Mouse (Mus musculus): Measurements from ENCODE around the gene Cmss1. TPM values are rescaled to one million over a fixed set of nuclear protein-coding genes. Genes with fewer than 3 reads are reported as not detected.

The Cmss1 gene
- total and polyA plus RNA-seq, 2 experiments from 2014 or later, result 17.0 to 50.3 TPM

DNA sequence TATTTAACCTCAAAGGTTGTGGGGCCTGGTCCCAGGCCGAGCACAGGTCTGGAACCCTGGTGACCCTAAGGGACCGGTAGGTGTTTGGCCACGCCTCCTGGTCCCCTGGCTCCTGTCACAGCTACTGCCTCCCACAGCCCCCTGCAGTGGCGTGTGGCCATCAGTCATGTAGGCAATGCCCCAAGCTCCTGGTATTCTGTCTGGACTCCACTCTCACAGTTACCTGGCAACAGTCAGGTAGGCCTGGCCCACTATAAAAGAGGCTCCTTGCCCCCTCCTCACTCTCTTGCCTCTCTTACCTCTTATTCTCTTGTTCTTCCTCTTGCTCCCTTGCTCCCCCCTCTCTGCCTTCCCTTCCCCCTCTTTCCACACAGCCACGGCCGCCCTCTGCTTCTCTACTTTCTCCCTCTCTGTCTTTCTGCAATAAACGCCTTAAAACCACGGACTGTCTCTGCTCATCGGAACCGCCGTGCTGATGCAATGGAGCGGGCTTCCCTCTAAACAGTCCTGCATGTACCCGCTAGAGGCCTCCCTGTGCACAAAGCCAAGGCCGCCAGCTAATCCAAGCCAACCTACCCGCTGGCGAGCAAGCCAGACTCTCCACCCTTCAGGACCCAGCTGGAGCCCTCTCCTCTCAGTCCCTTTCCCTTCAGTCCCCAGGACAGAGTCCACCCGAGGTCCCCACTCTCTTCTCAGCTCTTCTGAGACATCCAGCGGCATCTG, 243.8 kb downstream of the Cmss1 start:
- H3K9me3 ChIP-seq (replicated peaks; ENCODE audit: control insufficient read depth, low read length), result no peaks in the 10 kb centered on the region
- peak overlapping the region; percentile 56 for H3K4me2 ChIP-seq (ENCODE audit: low read depth, low read length)
- peak overlapping the region; percentile 56; the same call in 1 of the 2 replicates for H3K27ac ChIP-seq (ENCODE audit: low read depth)
- H3K4me3 ChIP-seq (ENCODE audit: low read depth, low read length), result peak overlapping the region; percentile 19; the same call in 1 of the 2 replicates
- H3K4me1 ChIP-seq (ENCODE audit: control insufficient read depth, insufficient read depth), result peaks cover 19% of the 10 kb centered on the region; the same call in 1 of the 2 replicates
- TF ChIP-seq EP300 (IDR thresholded peaks at IDR 0.05; ENCODE audit: low read depth), result no peak
- peak; percentile 61 for TF ChIP-seq CTCF (IDR thresholded peaks at IDR 0.05; ENCODE audit: low read depth)
- ATAC-seq (ENCODE audit: insufficient read depth, low read depth) (peak; percentile 86), DNase-seq (ENCODE audit: low spot score) (peak; percentile 60)
- no peaks in the 10 kb centered on the region for H3K27me3 ChIP-seq (ENCODE audit: control insufficient read depth, insufficient read depth, low read length)
- WGBS, result 35% methylated on average over 18 of the region's 18 CpGs
- no peaks in the 10 kb centered on the region for H3K36me3 ChIP-seq (replicated peaks; ENCODE audit: control insufficient read depth, insufficient read depth, low read length)
- peak overlapping the region; percentile 35; the same call in 1 of the 2 replicates for H3K9ac ChIP-seq (replicated peaks; ENCODE audit: low read depth, low read length)

GRCm38 (mm10) chr16:57360785-57361184, 245.9 kb downstream of the Cmss1 start:
- TF ChIP-seq CTCF (IDR thresholded peaks at IDR 0.05; ENCODE audit: low read depth) (no peak), EP300 (IDR thresholded peaks at IDR 0.05; ENCODE audit: low read depth) (no peak)
- no peaks in the 10 kb centered on the region for H3K9me3 ChIP-seq (replicated peaks; ENCODE audit: control insufficient read depth, low read length)
- no peak overlapping the region for H3K4me2 ChIP-seq (ENCODE audit: low read depth, low read length)
- H3K4me3 ChIP-seq (ENCODE audit: low read depth, low read length), result no peak overlapping the region
- H3K27me3 ChIP-seq (ENCODE audit: control insufficient read depth, insufficient read depth, low read length), result no peaks in the 10 kb centered on the region
- H3K36me3 ChIP-seq (replicated peaks; ENCODE audit: control insufficient read depth, insufficient read depth, low read length), result no peaks in the 10 kb centered on the region
- WGBS, result 91% methylated on average over 3 of the region's 3 CpGs
- peaks cover 22% of the 10 kb centered on the region; the same call in 1 of the 2 replicates for H3K4me1 ChIP-seq (ENCODE audit: control insufficient read depth, insufficient read depth)
- no peak overlapping the region for H3K27ac ChIP-seq (ENCODE audit: low read depth)
- DNase-seq (ENCODE audit: low spot score), result no peak
- H3K9ac ChIP-seq (replicated peaks; ENCODE audit: low read depth, low read length), result no peak overlapping the region
- ATAC-seq (ENCODE audit: insufficient read depth, low read depth), result no peak

DNA sequence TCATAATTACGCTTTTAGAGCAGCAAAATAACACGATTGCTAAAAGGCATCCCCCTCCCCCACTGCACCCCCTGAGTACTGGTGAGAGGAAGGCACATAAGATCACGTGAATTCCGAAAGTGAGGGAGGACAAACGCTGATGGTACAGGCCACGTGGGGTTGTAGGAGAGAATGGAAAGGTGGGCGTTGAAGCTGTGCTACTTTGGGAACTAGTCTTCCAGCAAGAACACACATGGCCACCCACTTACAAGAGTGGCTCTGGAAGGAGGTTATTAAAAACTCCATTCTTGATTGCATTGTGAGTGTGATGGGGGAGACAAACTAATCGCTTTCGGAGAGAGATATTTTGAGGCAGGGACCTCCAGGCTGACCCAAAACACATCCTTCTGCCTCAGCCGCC, 247.4 kb downstream of the Cmss1 start:
- no peaks in the 10 kb centered on the region for H3K36me3 ChIP-seq (replicated peaks; ENCODE audit: control insufficient read depth, insufficient read depth, low read length)
- 88% methylated on average over 10 of the region's 10 CpGs for WGBS
- H3K27ac ChIP-seq (ENCODE audit: low read depth), result no peak overlapping the region
- no peak overlapping the region for H3K4me2 ChIP-seq (ENCODE audit: low read depth, low read length)
- H3K9me3 ChIP-seq (replicated peaks; ENCODE audit: control insufficient read depth, low read length), result no peaks in the 10 kb centered on the region
- ATAC-seq (ENCODE audit: insufficient read depth, low read depth) (no peak), DNase-seq (ENCODE audit: low spot score) (no peak)
- H3K4me1 ChIP-seq (ENCODE audit: control insufficient read depth, insufficient read depth), result peaks cover 25% of the 10 kb centered on the region; the same call in 1 of the 2 replicates
- H3K9ac ChIP-seq (replicated peaks; ENCODE audit: low read depth, low read length), result no peak overlapping the region
- no peaks in the 10 kb centered on the region for H3K27me3 ChIP-seq (ENCODE audit: control insufficient read depth, insufficient read depth, low read length)
- TF ChIP-seq EP300 (IDR thresholded peaks at IDR 0.05; ENCODE audit: low read depth) (no peak), CTCF (IDR thresholded peaks at IDR 0.05; ENCODE audit: low read depth) (no peak)
- H3K4me3 ChIP-seq (ENCODE audit: low read depth, low read length), result no peak overlapping the region

DNA sequence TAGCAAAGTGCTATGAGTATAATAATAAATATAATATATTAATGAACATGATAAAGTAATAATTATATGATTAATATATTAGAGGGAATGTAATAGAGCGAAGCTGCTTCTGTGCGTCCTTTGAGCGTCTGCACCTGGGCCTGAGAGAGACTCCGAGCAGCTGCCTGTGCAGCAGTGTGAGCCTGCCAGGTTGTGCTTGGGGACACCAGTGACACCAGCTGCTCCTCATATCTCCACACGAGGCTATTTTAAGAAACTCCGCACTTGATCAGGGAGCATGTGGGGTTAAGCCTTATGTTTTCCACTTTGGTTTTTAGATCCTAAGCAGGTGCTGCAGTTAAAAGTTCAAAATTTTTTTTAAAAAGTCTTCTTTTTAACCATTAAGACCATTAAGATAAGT, 249.7 kb downstream of the Cmss1 start:
- peak overlapping the region; percentile 23; the same call in 1 of the 2 replicates for H3K4me2 ChIP-seq (ENCODE audit: low read depth, low read length)
- no peaks in the 10 kb centered on the region for H3K27me3 ChIP-seq (ENCODE audit: control insufficient read depth, insufficient read depth, low read length)
- no peak overlapping the region for H3K9ac ChIP-seq (replicated peaks; ENCODE audit: low read depth, low read length)
- peak; percentile 83 for ATAC-seq (ENCODE audit: insufficient read depth, low read depth)
- no peaks in the 10 kb centered on the region for H3K36me3 ChIP-seq (replicated peaks; ENCODE audit: control insufficient read depth, insufficient read depth, low read length)
- no peaks in the 10 kb centered on the region for H3K9me3 ChIP-seq (replicated peaks; ENCODE audit: control insufficient read depth, low read length)
- 40% methylated on average over 6 of the region's 6 CpGs for WGBS
- H3K4me3 ChIP-seq (ENCODE audit: low read depth, low read length), result no peak overlapping the region
- peak; percentile 83 for DNase-seq (ENCODE audit: low spot score)
- TF ChIP-seq EP300 (IDR thresholded peaks at IDR 0.05; ENCODE audit: low read depth) (0 out of 2 replicates have a peak, but pooled peaks have one; percentile 26), CTCF (IDR thresholded peaks at IDR 0.05; ENCODE audit: low read depth) (no peak)
- H3K4me1 ChIP-seq (ENCODE audit: control insufficient read depth, insufficient read depth), result 0 out of 2 replicates have a peak, but pooled peaks cover 10% of the 10 kb centered on the region
- peak overlapping the region; percentile 77 for H3K27ac ChIP-seq (ENCODE audit: low read depth)

GRCm38 (mm10) chr16:57356454-57356853, 250.2 kb downstream of the Cmss1 start:
- Histone ChIP-seq H3K4me1 (ENCODE audit: control insufficient read depth, insufficient read depth) (0 out of 2 replicates have a peak, but pooled peaks cover 10% of the 10 kb centered on the region), H3K9me3 (replicated peaks; ENCODE audit: control insufficient read depth, low read length) (no peaks in the 10 kb centered on the region), H3K27ac (ENCODE audit: low read depth) (peak overlapping the region; percentile 77), H3K4me2 (ENCODE audit: low read depth, low read length) (peak overlapping the region; percentile 23), H3K9ac (replicated peaks; ENCODE audit: low read depth, low read length) (no peak overlapping the region; the same call in 1 of the 2 replicates), H3K27me3 (ENCODE audit: control insufficient read depth, insufficient read depth, low read length) (no peaks in the 10 kb centered on the region), H3K36me3 (replicated peaks; ENCODE audit: control insufficient read depth, insufficient read depth, low read length) (no peaks in the 10 kb centered on the region), H3K4me3 (ENCODE audit: low read depth, low read length) (no peak overlapping the region)
- ATAC-seq (ENCODE audit: insufficient read depth, low read depth) (peak; percentile 47; the same call in 1 of the 2 replicates), DNase-seq (ENCODE audit: low spot score) (no peak)
- TF ChIP-seq CTCF (IDR thresholded peaks at IDR 0.05; ENCODE audit: low read depth) (no peak), EP300 (IDR thresholded peaks at IDR 0.05; ENCODE audit: low read depth) (no peak)
- WGBS, result 30% methylated on average over 6 of the region's 6 CpGs
